Mouse (Mus musculus) neural tube, embryonic 13.5 days (tissue): Measurements from ENCODE around the gene Rassf3. TPM values are rescaled to one million over a fixed set of nuclear protein-coding genes. Genes with fewer than 3 reads are reported as not detected.
A peak's percentile ranks its signal among the peaks of the same experiment; 100 is the strongest.

Source experiments
- ATAC-seq: fragments of 200-750 bp; cut with Nextera tagmentation; 2 replicates; pipeline ENCODE4 v1.8.0; 2017; ENCODE audit warnings: low read depth, mild to moderate bottlenecking, moderate TSS enrichment, moderate library complexity
- H3K27ac ChIP-seq: fragments of 300-500 bp; sonication (generic); replicated peaks from 2 replicates; pipeline ENCODE4 v1.5.1; 2015; ENCODE audit warnings: moderate library complexity, mild to moderate bottlenecking, inconsistent platforms
- H3K27me3 ChIP-seq: fragments of 300-500 bp; sonication (generic); 2 replicates; pipeline ENCODE4 v1.6.1; 2015; ENCODE audit warnings: mild to moderate bottlenecking, inconsistent platforms
- H3K36me3 ChIP-seq: fragments of 300-500 bp; sonication (generic); 2 replicates; pipeline ENCODE4 v1.6.1; 2015; ENCODE audit warnings: mild to moderate bottlenecking, inconsistent platforms
- H3K4me1 ChIP-seq: fragments of 300-500 bp; sonication (generic); replicated peaks from 2 replicates; pipeline ENCODE4 v1.6.1; 2015; ENCODE audit warnings: inconsistent platforms
- H3K4me2 ChIP-seq: fragments of 300-500 bp; sonication (generic); 2 replicates; pipeline ENCODE4 v1.6.1; 2015; ENCODE audit warnings: inconsistent platforms, mild to moderate bottlenecking, moderate library complexity
- H3K4me3 ChIP-seq: fragments of 300-500 bp; sonication (generic); 2 replicates; pipeline ENCODE4 v1.5.1; 2015; ENCODE audit warnings: mild to moderate bottlenecking, inconsistent platforms
- H3K9ac ChIP-seq: fragments of 300-500 bp; sonication (generic); 2 replicates; pipeline ENCODE4 v1.6.1; 2015; ENCODE audit warnings: moderate library complexity, mild to moderate bottlenecking, inconsistent platforms
- H3K9me3 ChIP-seq: fragments of 300-500 bp; sonication (generic); 2 replicates; pipeline ENCODE4 v1.6.1; 2016; ENCODE audit warnings: inconsistent platforms
- WGBS: fragments of 180-500 bp; shearing (Covaris S2); methylation state at CpG from one replicate; pipeline ENCODE4 v1.1.7; 2015; 5-methylcytosine and 5-hydroxymethylcytosine counted together
- polyA plus RNA-seq: library from polyadenylated mRNA; unstranded; fragments of >200 nt; fragmentation: Nextera tagmentation; extraction: Ambion mirVana; gene quantifications from 2 replicates; pipeline ENCODE4 v1.2.1, GENCODE M21; 2015

Gene Rassf3
- polyA plus RNA-seq, 1 experiment from 2014 or later = 6.2 TPM

- Histone ChIP-seq H3K27me3 (no peaks in the 10 kb centered on the region), H3K4me3 (no peak overlapping the region), H3K4me2 (no peak overlapping the region), H3K9ac (no peak overlapping the region), H3K27ac (peak overlapping the region; percentile 88), H3K36me3 (no peaks in the 10 kb centered on the region), H3K4me1 (peaks cover 49% of the 10 kb centered on the region), H3K9me3 (no peaks in the 10 kb centered on the region)
- WGBS = 63% methylated on average over 3 of the region's 3 CpGs
- no peak for ATAC-seq
Observed at GRCm38 (mm10) chr10:121424455-121424854, 51.7 kb downstream of the Rassf3 start.

- WGBS = 34% methylated on average over 16 of the region's 16 CpGs
- H3K27me3 ChIP-seq = no peaks in the 10 kb centered on the region
- H3K27ac ChIP-seq = peak overlapping the region; percentile 88
- peaks cover 50% of the 10 kb centered on the region for H3K4me1 ChIP-seq
- no peaks in the 10 kb centered on the region for H3K9me3 ChIP-seq
- H3K4me2 ChIP-seq = peak overlapping the region; percentile 4; the same call in 1 of the 2 replicates
- ATAC-seq = peak; percentile 23; the same call in 1 of the 2 replicates
- no peak overlapping the region for H3K4me3 ChIP-seq
- no peaks in the 10 kb centered on the region for H3K36me3 ChIP-seq
- peak overlapping the region; percentile 42; the same call in 1 of the 2 replicates for H3K9ac ChIP-seq
Observed at GRCm38 (mm10) chr10:121423541-121424349, 52.4 kb downstream of the Rassf3 start.

- no peak overlapping the region for H3K4me3 ChIP-seq
- ATAC-seq = no peak
- H3K27ac ChIP-seq = no peak overlapping the region
- no peaks in the 10 kb centered on the region for H3K36me3 ChIP-seq
- no peak overlapping the region for H3K9ac ChIP-seq
- H3K9me3 ChIP-seq = no peaks in the 10 kb centered on the region
- H3K4me2 ChIP-seq = no peak overlapping the region
- H3K27me3 ChIP-seq = no peaks in the 10 kb centered on the region
- WGBS = 92% methylated on average over 6 of the region's 6 CpGs
- H3K4me1 ChIP-seq = peaks cover 51% of the 10 kb centered on the region
Observed at GRCm38 (mm10) chr10:121422294-121422693, 53.9 kb downstream of the Rassf3 start.

GRCm38 (mm10) chr10:121421657-121422290, 54.4 kb downstream of the Rassf3 start:
- Histone ChIP-seq H3K4me2 (no peak overlapping the region), H3K4me3 (no peak overlapping the region), H3K27ac (no peak overlapping the region), H3K9me3 (no peaks in the 10 kb centered on the region), H3K27me3 (no peaks in the 10 kb centered on the region), H3K4me1 (peaks cover 53% of the 10 kb centered on the region), H3K9ac (no peak overlapping the region), H3K36me3 (no peaks in the 10 kb centered on the region)
- WGBS = 94% methylated on average over 11 of the region's 11 CpGs
- no peak for ATAC-seq

GRCm38 (mm10) chr10:121421023-121421422, 55.1 kb downstream of the Rassf3 start:
- no peak for ATAC-seq
- H3K9ac ChIP-seq = no peak overlapping the region
- WGBS = 49% methylated on average over 9 of the region's 9 CpGs
- H3K4me2 ChIP-seq = no peak overlapping the region
- no peaks in the 10 kb centered on the region for H3K36me3 ChIP-seq
- H3K9me3 ChIP-seq = no peaks in the 10 kb centered on the region
- no peak overlapping the region for H3K27ac ChIP-seq
- H3K4me3 ChIP-seq = no peak overlapping the region
- H3K27me3 ChIP-seq = no peaks in the 10 kb centered on the region
- H3K4me1 ChIP-seq = peaks cover 56% of the 10 kb centered on the region

GRCm38 (mm10) chr10:121419640-121420470, 56.3 kb downstream of the Rassf3 start:
- H3K4me1 ChIP-seq = peaks cover 56% of the 10 kb centered on the region

GRCm38 (mm10) chr10:121418835-121419234, 57.3 kb downstream of the Rassf3 start:
- ATAC-seq = no peak
- Histone ChIP-seq H3K9ac (no peak overlapping the region), H3K4me2 (no peak overlapping the region), H3K4me3 (no peak overlapping the region), H3K27me3 (no peaks in the 10 kb centered on the region), H3K36me3 (0 out of 2 replicates have a peak, but pooled peaks cover 2% of the 10 kb centered on the region), H3K27ac (no peak overlapping the region), H3K9me3 (no peaks in the 10 kb centered on the region), H3K4me1 (peaks cover 49% of the 10 kb centered on the region)
- WGBS = 78% methylated on average over 14 of the region's 14 CpGs

More at GRCm38 (mm10) chr10:121419640-121420470, 56.3 kb downstream of the Rassf3 start:
- Histone ChIP-seq H3K4me3 (no peak overlapping the region), H3K27me3 (no peaks in the 10 kb centered on the region), H3K9me3 (no peaks in the 10 kb centered on the region), H3K9ac (no peak overlapping the region), H3K27ac (peak overlapping the region; percentile 33; the same call in 1 of the 2 replicates), H3K36me3 (no peaks in the 10 kb centered on the region), H3K4me2 (no peak overlapping the region)
- ATAC-seq = peak; percentile 45; the same call in 1 of the 2 replicates
- WGBS = 40% methylated on average over 22 of the region's 22 CpGs

- Histone ChIP-seq H3K36me3 (peaks cover 12% of the 10 kb centered on the region), H3K27ac (no peak overlapping the region), H3K4me3 (no peak overlapping the region), H3K27me3 (no peaks in the 10 kb centered on the region), H3K4me2 (no peak overlapping the region), H3K9ac (no peak overlapping the region), H3K4me1 (peaks cover 13% of the 10 kb centered on the region), H3K9me3 (no peaks in the 10 kb centered on the region)
- 77% methylated on average over 13 of the region's 13 CpGs for WGBS
- ATAC-seq = no peak
Observed at GRCm38 (mm10) chr10:121414127-121414526, 62.0 kb downstream of the Rassf3 start.

GRCm38 (mm10) chr10:121412824-121413223, 63.3 kb downstream of the Rassf3 start:
- no peaks in the 10 kb centered on the region for H3K9me3 ChIP-seq
- no peak overlapping the region for H3K9ac ChIP-seq
- no peak overlapping the region for H3K4me2 ChIP-seq
- ATAC-seq = no peak
- no peak overlapping the region for H3K27ac ChIP-seq
- no peaks in the 10 kb centered on the region for H3K27me3 ChIP-seq
- H3K4me3 ChIP-seq = no peak overlapping the region
- WGBS = 77% methylated on average over 17 of the region's 17 CpGs
- H3K36me3 ChIP-seq = peaks cover 12% of the 10 kb centered on the region
- peaks cover 8% of the 10 kb centered on the region for H3K4me1 ChIP-seq

GRCm38 (mm10) chr10:121411721-121412455, 64.3 kb downstream of the Rassf3 start:
- H3K4me1 ChIP-seq = peaks cover 7% of the 10 kb centered on the region
- no peak overlapping the region for H3K9ac ChIP-seq
- no peaks in the 10 kb centered on the region for H3K9me3 ChIP-seq
- no peak for ATAC-seq
- no peak overlapping the region for H3K4me3 ChIP-seq
- H3K27me3 ChIP-seq = no peaks in the 10 kb centered on the region
- 87% methylated on average over 11 of the region's 11 CpGs for WGBS
- H3K4me2 ChIP-seq = no peak overlapping the region
- no peak overlapping the region for H3K27ac ChIP-seq
- peaks cover 12% of the 10 kb centered on the region for H3K36me3 ChIP-seq

GRCm38 (mm10) chr10:121409717-121410116, 66.4 kb downstream of the Rassf3 start:
- no peaks in the 10 kb centered on the region for H3K9me3 ChIP-seq
- no peak overlapping the region for H3K9ac ChIP-seq
- 71% methylated on average over 7 of the region's 7 CpGs for WGBS
- no peak overlapping the region for H3K27ac ChIP-seq
- no peaks in the 10 kb centered on the region for H3K27me3 ChIP-seq
- peaks cover 12% of the 10 kb centered on the region for H3K36me3 ChIP-seq
- H3K4me1 ChIP-seq = 0 out of 2 replicates have a peak, but pooled peaks cover 4% of the 10 kb centered on the region
- ATAC-seq = no peak
- H3K4me3 ChIP-seq = no peak overlapping the region
- H3K4me2 ChIP-seq = no peak overlapping the region
